Mouse (Mus musculus): ENCODE data around the gene Thpo.

DNA sequence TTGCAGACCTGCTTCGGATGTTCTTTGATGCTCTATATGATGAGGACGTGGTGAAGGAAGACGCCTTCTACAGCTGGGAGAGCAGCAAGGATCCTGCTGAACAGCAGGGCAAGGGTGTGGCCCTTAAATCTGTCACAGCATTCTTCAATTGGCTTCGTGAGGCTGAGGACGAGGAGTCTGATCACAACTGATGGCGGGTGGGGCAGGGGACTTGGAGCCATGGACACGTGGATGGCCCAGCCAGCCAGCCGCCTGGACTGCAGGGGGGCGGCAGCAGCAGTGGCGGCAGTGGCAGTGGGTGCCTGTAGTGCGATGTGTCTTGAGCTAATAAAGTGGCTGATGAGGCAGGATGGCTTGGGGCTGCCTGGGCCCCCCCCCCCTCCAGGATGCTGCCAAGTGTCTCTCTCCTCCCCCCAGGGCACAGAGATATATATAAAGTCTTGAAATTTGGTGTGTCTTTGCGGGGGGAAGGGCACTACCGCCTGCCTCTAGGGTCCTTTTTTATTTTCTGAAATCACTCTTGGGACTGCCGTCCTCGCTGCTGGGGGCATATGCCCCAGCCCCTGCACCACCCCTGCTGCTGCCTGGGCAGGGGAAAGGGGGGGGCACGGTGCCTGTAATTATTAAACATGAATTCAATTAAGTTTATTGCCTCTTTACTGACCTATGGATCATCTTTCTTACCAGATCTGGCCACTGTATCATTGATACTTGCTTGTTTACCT, 41.9 kb downstream of the Thpo start:
- TF ChIP-seq TAL1 (IDR thresholded peaks at IDR 0.05; ENCODE audit: low read length) (no peak), EP300 (IDR thresholded peaks at IDR 0.05; ENCODE audit: low read depth in 1 of 2, low read length in 2 of 2) (no peak), CTCF (IDR thresholded peaks at IDR 0.05 in 2 of 3, conservative IDR thresholded peaks at IDR 0.05 in 1 of 3; ENCODE audit: control insufficient read depth in 1 of 3, insufficient read depth in 1 of 3, low read depth in 2 of 3, low read length in 3 of 3, poor library complexity in 1 of 3, severe bottlenecking in 1 of 3) (no peak), GABPA (IDR thresholded peaks at IDR 0.05; ENCODE audit: low read depth, low read length) (no peak), KAT2A (conservative IDR thresholded peaks at IDR 0.05; ENCODE audit: low read depth, low read length) (no peak)

Measured in MEL (cell line).